Mouse (Mus musculus): ENCODE data around the gene Tbc1d10b. TPM values are rescaled to one million over a fixed set of nuclear protein-coding genes. Genes with fewer than 3 reads are reported as not detected.
A peak's percentile ranks its signal among the peaks of the same experiment; 100 is the strongest.

Gene Tbc1d10b
- polyA plus RNA-seq, 1 experiment from 2014 or later: 15.0 TPM

DNA sequence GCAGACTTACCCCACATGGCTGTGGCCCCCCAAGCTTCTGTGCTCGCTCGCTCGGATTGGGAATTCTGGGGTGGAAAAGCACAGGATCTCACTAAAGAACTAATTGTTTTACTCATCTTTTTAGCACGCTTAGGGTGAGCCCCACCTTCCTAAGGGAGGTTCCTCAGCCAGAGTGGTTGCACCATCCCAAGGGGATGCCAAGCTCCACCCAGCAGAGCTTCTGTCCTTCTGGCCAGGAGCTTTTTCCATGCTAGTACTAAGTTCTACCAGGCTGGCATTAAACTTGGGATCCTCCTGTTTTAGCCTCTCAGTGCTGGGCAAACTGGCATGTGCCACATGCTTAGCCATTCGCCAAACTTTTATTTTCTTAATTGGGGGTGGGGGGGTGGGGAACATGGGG is 45.7 kb downstream of the Tbc1d10b start:
- 79% methylated on average over 5 of the region's 5 CpGs for WGBS
- no peaks in the 10 kb centered on the region for H3K4me1 ChIP-seq (ENCODE audit: insufficient read depth, low read depth, low read length)
- no peak overlapping the region for H3K4me2 ChIP-seq (replicated peaks; ENCODE audit: low read depth, low read length)
- H3K4me3 ChIP-seq (ENCODE audit: low read depth, low read length): no peak overlapping the region
- peak; percentile 32 for DNase-seq (ENCODE audit: low spot score)
- H3K9me3 ChIP-seq (ENCODE audit: low read length): no peaks in the 10 kb centered on the region
- no peak for TF ChIP-seq CTCF (IDR thresholded peaks at IDR 0.05)
- no peak for TF ChIP-seq EP300 (IDR thresholded peaks at IDR 0.05)
- H3K27ac ChIP-seq (ENCODE audit: low read length): no peak overlapping the region
- no peak overlapping the region for H3K9ac ChIP-seq (replicated peaks; ENCODE audit: low read depth)
- ATAC-seq: no peak
- no peaks in the 10 kb centered on the region for H3K36me3 ChIP-seq (ENCODE audit: insufficient read depth, low read length)
- H3K27me3 ChIP-seq (replicated peaks; ENCODE audit: insufficient read depth, low read length): no peaks in the 10 kb centered on the region

DNA sequence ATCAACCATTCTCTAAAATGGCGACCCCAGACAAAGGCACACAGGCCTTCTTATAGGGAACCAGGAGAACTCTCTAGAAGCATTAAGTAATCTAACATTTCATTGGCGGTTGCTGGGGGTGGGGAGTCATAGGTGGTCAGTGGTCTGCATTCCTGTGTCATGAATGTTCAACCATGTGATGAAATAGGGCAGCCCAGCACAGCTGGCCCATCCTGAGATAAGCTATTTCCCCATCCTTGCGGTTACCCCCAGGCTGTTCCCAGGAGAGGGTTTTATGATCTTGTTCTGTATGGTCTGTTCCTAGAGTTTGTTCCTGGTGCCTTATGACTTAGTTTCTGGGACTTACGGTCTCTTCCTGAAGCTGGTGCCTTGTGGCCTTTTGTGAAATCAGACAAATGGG is 50.7 kb downstream of the Tbc1d10b start:
- Histone ChIP-seq H3K4me1 (ENCODE audit: insufficient read depth, low read depth, low read length) (no peaks in the 10 kb centered on the region), H3K4me3 (ENCODE audit: low read depth, low read length) (no peak overlapping the region), H3K36me3 (ENCODE audit: insufficient read depth, low read length) (no peaks in the 10 kb centered on the region), H3K27me3 (replicated peaks; ENCODE audit: insufficient read depth, low read length) (no peaks in the 10 kb centered on the region), H3K27ac (ENCODE audit: low read length) (no peak overlapping the region), H3K9ac (replicated peaks; ENCODE audit: low read depth) (no peak overlapping the region), H3K4me2 (replicated peaks; ENCODE audit: low read depth, low read length) (no peak overlapping the region), H3K9me3 (ENCODE audit: low read length) (no peaks in the 10 kb centered on the region)
- WGBS: 79% methylated on average over 4 of the region's 4 CpGs
- 0 out of 2 replicates have a peak, but pooled peaks have one; percentile 23 for ATAC-seq
- peak; percentile 43 for DNase-seq (ENCODE audit: low spot score)
- TF ChIP-seq CTCF (IDR thresholded peaks at IDR 0.05) (no peak), EP300 (IDR thresholded peaks at IDR 0.05) (peak; percentile 25; the same call in 1 of the 2 replicates)

DNA sequence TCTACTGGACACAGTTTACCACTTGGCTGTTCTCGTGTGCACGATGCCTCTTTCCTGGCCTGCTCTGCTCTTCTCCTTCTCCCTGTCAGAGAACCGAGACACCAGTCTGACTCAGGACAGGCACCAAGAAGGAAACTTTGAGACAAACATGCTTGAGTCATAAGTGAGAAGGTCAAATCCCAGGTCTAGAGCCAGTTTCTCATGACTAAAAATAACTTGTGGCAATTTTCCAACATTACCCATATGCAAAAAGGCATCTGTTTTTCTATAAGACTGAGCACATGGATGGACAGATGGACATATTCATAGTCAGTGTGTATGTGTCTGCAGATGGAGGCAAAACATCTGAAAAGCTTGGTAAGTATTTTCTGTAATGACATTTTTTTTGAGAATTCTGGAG is 54.8 kb downstream of the Tbc1d10b start:
- no peaks in the 10 kb centered on the region for H3K9me3 ChIP-seq (ENCODE audit: low read length)
- no peak overlapping the region for H3K4me3 ChIP-seq (ENCODE audit: low read depth, low read length)
- no peaks in the 10 kb centered on the region for H3K4me1 ChIP-seq (ENCODE audit: insufficient read depth, low read depth, low read length)
- no peak for TF ChIP-seq EP300 (IDR thresholded peaks at IDR 0.05)
- TF ChIP-seq CTCF (IDR thresholded peaks at IDR 0.05): no peak
- no peak overlapping the region for H3K27ac ChIP-seq (ENCODE audit: low read length)
- H3K36me3 ChIP-seq (ENCODE audit: insufficient read depth, low read length): no peaks in the 10 kb centered on the region
- 44% methylated on average over 3 of the region's 3 CpGs for WGBS
- DNase-seq (ENCODE audit: low spot score): peak; percentile 75
- H3K4me2 ChIP-seq (replicated peaks; ENCODE audit: low read depth, low read length): no peak overlapping the region
- no peaks in the 10 kb centered on the region for H3K27me3 ChIP-seq (replicated peaks; ENCODE audit: insufficient read depth, low read length)
- peak; percentile 68 for ATAC-seq
- H3K9ac ChIP-seq (replicated peaks; ENCODE audit: low read depth): no peak overlapping the region

DNA sequence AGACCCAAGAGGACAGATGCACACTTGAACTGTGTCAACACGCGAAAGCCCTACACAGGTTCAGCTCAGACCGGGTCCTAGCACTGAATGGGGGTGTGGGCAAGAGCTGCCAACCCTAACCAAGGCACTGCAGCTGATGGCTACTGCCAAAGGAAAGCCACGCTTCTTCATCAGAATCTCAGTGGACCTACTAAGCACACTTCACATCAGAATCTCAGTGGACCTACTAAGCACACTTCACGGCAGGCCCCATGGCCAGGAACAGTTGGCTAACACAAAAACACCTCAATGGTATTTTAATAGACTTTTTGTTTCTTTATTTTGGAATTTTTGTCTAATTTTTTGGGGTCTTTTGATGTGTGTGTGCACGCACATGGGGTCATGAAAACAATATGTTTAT is 55.8 kb downstream of the Tbc1d10b start:
- ATAC-seq: no peak
- H3K9ac ChIP-seq (replicated peaks; ENCODE audit: low read depth): no peak overlapping the region
- WGBS: 89% methylated on average over 6 of the region's 6 CpGs
- no peak for DNase-seq (ENCODE audit: low spot score)
- no peaks in the 10 kb centered on the region for H3K4me1 ChIP-seq (ENCODE audit: insufficient read depth, low read depth, low read length)
- no peak overlapping the region for H3K4me2 ChIP-seq (replicated peaks; ENCODE audit: low read depth, low read length)
- H3K27me3 ChIP-seq (replicated peaks; ENCODE audit: insufficient read depth, low read length): no peaks in the 10 kb centered on the region
- H3K27ac ChIP-seq (ENCODE audit: low read length): no peak overlapping the region
- H3K36me3 ChIP-seq (ENCODE audit: insufficient read depth, low read length): no peaks in the 10 kb centered on the region
- H3K4me3 ChIP-seq (ENCODE audit: low read depth, low read length): no peak overlapping the region
- TF ChIP-seq EP300 (IDR thresholded peaks at IDR 0.05) (no peak), CTCF (IDR thresholded peaks at IDR 0.05) (no peak)
- H3K9me3 ChIP-seq (ENCODE audit: low read length): no peaks in the 10 kb centered on the region

DNA sequence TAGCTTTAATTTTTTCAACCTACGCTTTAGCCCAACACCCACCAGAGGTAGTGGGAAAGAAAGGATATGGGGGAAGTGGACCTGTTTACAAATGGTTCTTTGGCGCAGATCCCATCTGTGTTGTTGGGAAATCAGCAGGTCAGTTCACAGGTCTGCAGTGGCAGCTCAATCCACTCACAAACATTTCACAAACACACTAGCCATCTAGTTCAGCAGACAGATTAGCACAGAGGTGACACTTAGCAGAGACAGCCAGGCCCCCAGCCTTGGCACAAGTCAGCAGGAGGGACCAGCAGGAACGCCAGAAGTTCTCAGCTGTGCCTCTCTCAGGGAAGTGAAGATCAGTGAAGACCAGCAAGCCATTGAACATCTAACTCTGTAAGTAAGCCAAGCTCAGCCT is 60.4 kb downstream of the Tbc1d10b start:
- peak; percentile 80 for DNase-seq (ENCODE audit: low spot score)
- ATAC-seq: peak; percentile 88

More for the DNA sequence above, 60.4 kb downstream of the Tbc1d10b start:
- H3K9me3 ChIP-seq (ENCODE audit: low read length): no peaks in the 10 kb centered on the region
- no peak overlapping the region; the same call in 1 of the 2 replicates for H3K27ac ChIP-seq (ENCODE audit: low read length)
- no peak overlapping the region for H3K4me3 ChIP-seq (ENCODE audit: low read depth, low read length)
- TF ChIP-seq CTCF (IDR thresholded peaks at IDR 0.05): no peak
- peak; percentile 21 for TF ChIP-seq EP300 (IDR thresholded peaks at IDR 0.05)
- no peak overlapping the region for H3K4me2 ChIP-seq (replicated peaks; ENCODE audit: low read depth, low read length)
- no peaks in the 10 kb centered on the region for H3K27me3 ChIP-seq (replicated peaks; ENCODE audit: insufficient read depth, low read length)
- no peak overlapping the region for H3K9ac ChIP-seq (replicated peaks; ENCODE audit: low read depth)
- 27% methylated on average over 3 of the region's 3 CpGs for WGBS
- H3K4me1 ChIP-seq (ENCODE audit: insufficient read depth, low read depth, low read length): no peaks in the 10 kb centered on the region
- H3K36me3 ChIP-seq (ENCODE audit: insufficient read depth, low read length): no peaks in the 10 kb centered on the region

Other genes starting within 250 kb of the Tbc1d10b start
- gene Cdipt, start 232.6 kb downstream of the Tbc1d10b start, polyA plus RNA-seq (2015; fragmentation: Nextera tagmentation; extraction: Ambion mirVana): 164 and 173 TPM in 2 replicates
- 3.0 and 3.3 TPM in 2 replicates for gene Cdiptos, start 232.4 kb downstream of the Tbc1d10b start, polyA plus RNA-seq (2015; fragmentation: Nextera tagmentation; extraction: Ambion mirVana)
- 44.6 and 50.3 TPM in 2 replicates for gene Mvp, start 193.8 kb downstream of the Tbc1d10b start, polyA plus RNA-seq (2015; fragmentation: Nextera tagmentation; extraction: Ambion mirVana)
- gene Pagr1b, start 192.0 kb downstream of the Tbc1d10b start, polyA plus RNA-seq (2015; fragmentation: Nextera tagmentation; extraction: Ambion mirVana): 1.00 and 1.1 TPM in 2 replicates
- 20.7 and 28.3 TPM in 2 replicates for gene Pagr1a, start 191.1 kb downstream of the Tbc1d10b start, polyA plus RNA-seq (2015; fragmentation: Nextera tagmentation; extraction: Ambion mirVana)
- 28.5 and 29.3 TPM in 2 replicates for gene Gm42742, start 187.4 kb downstream of the Tbc1d10b start, polyA plus RNA-seq (2015; fragmentation: Nextera tagmentation; extraction: Ambion mirVana)
- gene Prrt2, start 187.3 kb downstream of the Tbc1d10b start, polyA plus RNA-seq (2015; fragmentation: Nextera tagmentation; extraction: Ambion mirVana): 1.0 and 1.3 TPM in 2 replicates
- 36.1 and 37.0 TPM in 2 replicates for gene Maz, start 181.4 kb downstream of the Tbc1d10b start, polyA plus RNA-seq (2015; fragmentation: Nextera tagmentation; extraction: Ambion mirVana)
- gene Kif22, start 166.0 kb downstream of the Tbc1d10b start, polyA plus RNA-seq (2015; fragmentation: Nextera tagmentation; extraction: Ambion mirVana): 7.0 and 9.2 TPM in 2 replicates
- 0.20 and 0.30 TPM in 2 replicates for gene Zg16, start 121.1 kb downstream of the Tbc1d10b start, polyA plus RNA-seq (2015; fragmentation: Nextera tagmentation; extraction: Ambion mirVana)
- 14.6 and 16.0 TPM in 2 replicates for gene AI467606, start 117.1 kb downstream of the Tbc1d10b start, polyA plus RNA-seq (2015; fragmentation: Nextera tagmentation; extraction: Ambion mirVana)
- 0.14 and 0.21 TPM in 2 replicates for gene Qprt, start 86.2 kb downstream of the Tbc1d10b start, polyA plus RNA-seq (2015; fragmentation: Nextera tagmentation; extraction: Ambion mirVana)
- 0.73 and 0.83 TPM in 2 replicates for gene Spn, start 70.6 kb downstream of the Tbc1d10b start, polyA plus RNA-seq (2015; fragmentation: Nextera tagmentation; extraction: Ambion mirVana)
- gene Cd2bp2, start 12.4 kb downstream of the Tbc1d10b start, polyA plus RNA-seq (2015; fragmentation: Nextera tagmentation; extraction: Ambion mirVana): 28.4 and 29.6 TPM in 2 replicates
- gene Mylpf, start 422 bp upstream of the Tbc1d10b start, polyA plus RNA-seq (2015; fragmentation: Nextera tagmentation; extraction: Ambion mirVana): 6.4 and 8.0 TPM in 2 replicates
- gene Zfp553, start 24.6 kb upstream of the Tbc1d10b start, polyA plus RNA-seq (2015; fragmentation: Nextera tagmentation; extraction: Ambion mirVana): 15.5 and 15.7 TPM in 2 replicates
- 13.0 TPM in 2 replicates for gene Sept1, start 24.7 kb upstream of the Tbc1d10b start, polyA plus RNA-seq (2015; fragmentation: Nextera tagmentation; extraction: Ambion mirVana)
- gene Zfp771, start 35.8 kb upstream of the Tbc1d10b start, polyA plus RNA-seq (2015; fragmentation: Nextera tagmentation; extraction: Ambion mirVana): 34.9 and 36.9 TPM in 2 replicates
- gene Dctpp1, start 52.2 kb upstream of the Tbc1d10b start, polyA plus RNA-seq (2015; fragmentation: Nextera tagmentation; extraction: Ambion mirVana): 35.7 and 36.4 TPM in 2 replicates
- 59.4 and 66.9 TPM in 2 replicates for gene Sephs2, start 65.6 kb upstream of the Tbc1d10b start, polyA plus RNA-seq (2015; fragmentation: Nextera tagmentation; extraction: Ambion mirVana)
- gene Itgal, start 87.8 kb upstream of the Tbc1d10b start, polyA plus RNA-seq (2015; fragmentation: Nextera tagmentation; extraction: Ambion mirVana): 3.7 and 3.8 TPM in 2 replicates
- 12.5 and 12.8 TPM in 2 replicates for gene Zfp768, start 137.1 kb upstream of the Tbc1d10b start, polyA plus RNA-seq (2015; fragmentation: Nextera tagmentation; extraction: Ambion mirVana)
- gene Zfp747, start 167.6 kb upstream of the Tbc1d10b start, polyA plus RNA-seq (2015; fragmentation: Nextera tagmentation; extraction: Ambion mirVana): 7.3 and 7.9 TPM in 2 replicates
- gene 9130019O22Rik, start 178.7 kb upstream of the Tbc1d10b start, polyA plus RNA-seq (2015; fragmentation: Nextera tagmentation; extraction: Ambion mirVana): 4.7 and 5.4 TPM in 2 replicates
- 3.7 and 4.6 TPM in 2 replicates for gene E430018J23Rik, start 185.2 kb upstream of the Tbc1d10b start, polyA plus RNA-seq (2015; fragmentation: Nextera tagmentation; extraction: Ambion mirVana)
- 6.0 and 6.7 TPM in 2 replicates for gene Zfp764, start 198.4 kb upstream of the Tbc1d10b start, polyA plus RNA-seq (2015; fragmentation: Nextera tagmentation; extraction: Ambion mirVana)
- gene Zfp688, start 213.6 kb upstream of the Tbc1d10b start, polyA plus RNA-seq (2015; fragmentation: Nextera tagmentation; extraction: Ambion mirVana): 27.4 and 28.9 TPM in 2 replicates
- 2.6 and 3.5 TPM in 2 replicates for gene Zfp689, start 240.7 kb upstream of the Tbc1d10b start, polyA plus RNA-seq (2015; fragmentation: Nextera tagmentation; extraction: Ambion mirVana)

Measured in lung, postnatal 0 days (tissue).